Mouse (Mus musculus) monocyte, adult 5-6 weeks (primary cell): Measurements from ENCODE around the gene Taf5. TPM values are rescaled to one million over a fixed set of nuclear protein-coding genes. Genes with fewer than 3 reads are reported as not detected.

ENCODE experiments used
- total RNA-seq: library from RNA; stranded (forward); fragments of 200-1000, 200-491, 200-594 nt; gene quantifications from 3 replicates; pipeline ENCODE4 v1.2.3, GENCODE M21; 2017

Taf5 gene
- total RNA-seq, 1 experiment from 2014 or later, result 20.1 TPM

Other genes with a start within 250 kb of the Taf5 start
- not detected in 3 replicates for gene Ina, start 53.0 kb upstream of the Taf5 start, total RNA-seq
- 45.4 to 63.8 TPM (median 58.6 TPM) in 3 replicates for gene Nt5c2, start 52.6 kb upstream of the Taf5 start, total RNA-seq
- gene Pcgf6, start 16.8 kb upstream of the Taf5 start, total RNA-seq, result 0.95 to 5.7 TPM (median 1.7 TPM) in 3 replicates
- 231 to 250 TPM (median 231 TPM) in 3 replicates for gene Usmg5, start 22.9 kb downstream of the Taf5 start, total RNA-seq
- 15.6 to 24.0 TPM (median 18.9 TPM) in 3 replicates for gene Pdcd11, start 23.0 kb downstream of the Taf5 start, total RNA-seq
- gene Calhm2, start 70.5 kb downstream of the Taf5 start, total RNA-seq, result 28.2 to 57.6 TPM (median 36.5 TPM) in 3 replicates
- not detected in 3 replicates for gene Calhm1, start 76.5 kb downstream of the Taf5 start, total RNA-seq
- gene Calhm3, start 90.0 kb downstream of the Taf5 start, total RNA-seq, result not detected in 3 replicates
- gene Neurl1a, start 111.1 kb downstream of the Taf5 start, total RNA-seq, result 0.10 TPM in 1 of 3 replicates, not detected in the others